Mouse (Mus musculus): ENCODE results near the gene Pdx1.

Pdx1 gene

GRCm38 (mm10) chr5:147269926-147270672, at the start of gene Pdx1:
Gene Pdx1, plus strand, starts transcription at chr5:147269959.
- no peak for DNase-seq

- peak; percentile 51 to 75 for DNase-seq
Observed at GRCm38 (mm10) chr5:147227354-147228112, 42.2 kb upstream of the Pdx1 start.

- DNase-seq, result no peak
Observed at GRCm38 (mm10) chr5:147235406-147236309, 34.1 kb upstream of the Pdx1 start.

- DNase-seq, result no peak
Observed at GRCm38 (mm10) chr5:147243908-147244307, 25.9 kb upstream of the Pdx1 start.

GRCm38 (mm10) chr5:147260189-147260588, 9.6 kb upstream of the Pdx1 start:
- DNase-seq, result no peak

- no peak for DNase-seq
Observed at GRCm38 (mm10) chr5:147260778-147261177, 9.0 kb upstream of the Pdx1 start.

- no peak for DNase-seq
Observed at GRCm38 (mm10) chr5:147261899-147262541, 7.7 kb upstream of the Pdx1 start.

- no peak for DNase-seq
Observed at GRCm38 (mm10) chr5:147263945-147264344, 5.8 kb upstream of the Pdx1 start.

- no peak for DNase-seq
Observed at GRCm38 (mm10) chr5:147267434-147267833, 2.3 kb upstream of the Pdx1 start.

- DNase-seq, result no peak
Observed at GRCm38 (mm10) chr5:147268728-147269127, 1.0 kb upstream of the Pdx1 start.

GRCm38 (mm10) chr5:147269371-147269770, 388 bp upstream of the Pdx1 start:
- DNase-seq, result no peak

- no peak for DNase-seq
Observed at GRCm38 (mm10) chr5:147270673-147271655, 1.2 kb downstream of the Pdx1 start.

- no peak for DNase-seq
Observed at GRCm38 (mm10) chr5:147272046-147272807, 2.5 kb downstream of the Pdx1 start.

GRCm38 (mm10) chr5:147272808-147273345, 3.1 kb downstream of the Pdx1 start:
- DNase-seq, result no peak

GRCm38 (mm10) chr5:147274174-147275141, 4.7 kb downstream of the Pdx1 start:
- no peak for DNase-seq

GRCm38 (mm10) chr5:147275761-147276160, 6.0 kb downstream of the Pdx1 start:
- DNase-seq, result no peak

GRCm38 (mm10) chr5:147276701-147277546, 7.2 kb downstream of the Pdx1 start:
- no peak for DNase-seq

GRCm38 (mm10) chr5:147277547-147277925, 7.8 kb downstream of the Pdx1 start:
- no peak for DNase-seq

Data from kidney, adult 8-10 months (tissue).